Mouse (Mus musculus): ENCODE results near the gene Eef1akmt1. TPM values are rescaled to one million over a fixed set of nuclear protein-coding genes. Genes with fewer than 3 reads are reported as not detected.

The Eef1akmt1 gene
- total and polyA plus RNA-seq, 3 experiments: 32.4 to 34.0 (median 33.8) TPM

- no peaks in the 10 kb centered on the region for H3K79me2 ChIP-seq (replicated peaks; ENCODE audit: control insufficient read depth, insufficient read depth, low read length)
- no peaks in the 10 kb centered on the region for H3K36me3 ChIP-seq (ENCODE audit: control insufficient read depth, insufficient read depth, low read length)
- no peaks in the 10 kb centered on the region for H3K4me1 ChIP-seq (ENCODE audit: control insufficient read depth, insufficient read depth, low read length)
- 82% methylated on average over 3 of the region's 3 CpGs for WGBS
- intact Hi-C loops (cut with DNase I): no loop called here
- H3K9ac ChIP-seq (ENCODE audit: low read depth, low read length): no peak overlapping the region
- H3K27me3 ChIP-seq (ENCODE audit: control insufficient read depth, insufficient read depth, low read length): no peaks in the 10 kb centered on the region
- TF ChIP-seq EP300 (IDR thresholded peaks at IDR 0.05; ENCODE audit: insufficient read depth, low read depth, low read length) (no peak), CTCF (IDR thresholded peaks at IDR 0.05) (no peak), POLR2A (IDR thresholded peaks at IDR 0.05; ENCODE audit: insufficient read depth, low read depth, low read length) (no peak)
- no peak for DNase-seq
- H3K27ac ChIP-seq: no peak overlapping the region
- H3K4me3 ChIP-seq: no peak overlapping the region
Measured at GRCm38 (mm10) chr14:57591830-57592229, 20.4 kb upstream of the Eef1akmt1 start.

- Histone ChIP-seq H3K79me2 (replicated peaks; ENCODE audit: control insufficient read depth, insufficient read depth, low read length) (no peaks in the 10 kb centered on the region), H3K4me3 (no peak overlapping the region), H3K27ac (no peak overlapping the region), H3K36me3 (ENCODE audit: control insufficient read depth, insufficient read depth, low read length) (no peaks in the 10 kb centered on the region), H3K9ac (ENCODE audit: low read depth, low read length) (no peak overlapping the region), H3K4me1 (ENCODE audit: control insufficient read depth, insufficient read depth, low read length) (peaks cover 1% of the 10 kb centered on the region), H3K27me3 (ENCODE audit: control insufficient read depth, insufficient read depth, low read length) (no peaks in the 10 kb centered on the region)
- TF ChIP-seq POLR2A (IDR thresholded peaks at IDR 0.05; ENCODE audit: insufficient read depth, low read depth, low read length): no peak
- TF ChIP-seq CTCF (IDR thresholded peaks at IDR 0.05): no peak
- no peak for TF ChIP-seq EP300 (IDR thresholded peaks at IDR 0.05; ENCODE audit: insufficient read depth, low read depth, low read length)
- intact Hi-C loops (cut with DNase I): no loop called here
- no peak for DNase-seq
- WGBS: 80% methylated on average over 2 of the region's 2 CpGs
Measured at GRCm38 (mm10) chr14:57576364-57577060, 5.1 kb upstream of the Eef1akmt1 start.

GRCm38 (mm10) chr14:57574792-57575587, 3.6 kb upstream of the Eef1akmt1 start:
- H3K27me3 ChIP-seq (ENCODE audit: control insufficient read depth, insufficient read depth, low read length): no peaks in the 10 kb centered on the region
- peaks cover 1% of the 10 kb centered on the region for H3K4me1 ChIP-seq (ENCODE audit: control insufficient read depth, insufficient read depth, low read length)
- no peak for DNase-seq
- 66% methylated on average over 6 of the region's 6 CpGs for WGBS
- intact Hi-C loops (cut with DNase I): no loop called here
- TF ChIP-seq POLR2A (IDR thresholded peaks at IDR 0.05; ENCODE audit: insufficient read depth, low read depth, low read length): no peak
- TF ChIP-seq CTCF (IDR thresholded peaks at IDR 0.05): no peak
- no peak for TF ChIP-seq EP300 (IDR thresholded peaks at IDR 0.05; ENCODE audit: insufficient read depth, low read depth, low read length)
- no peaks in the 10 kb centered on the region for H3K36me3 ChIP-seq (ENCODE audit: control insufficient read depth, insufficient read depth, low read length)
- no peak overlapping the region for H3K27ac ChIP-seq
- no peaks in the 10 kb centered on the region for H3K79me2 ChIP-seq (replicated peaks; ENCODE audit: control insufficient read depth, insufficient read depth, low read length)
- H3K9ac ChIP-seq (ENCODE audit: low read depth, low read length): no peak overlapping the region
- H3K4me3 ChIP-seq: no peak overlapping the region

- Histone ChIP-seq H3K27ac (no peak overlapping the region), H3K4me3 (no peak overlapping the region), H3K9ac (ENCODE audit: low read depth, low read length) (no peak overlapping the region), H3K4me1 (ENCODE audit: control insufficient read depth, insufficient read depth, low read length) (no peaks in the 10 kb centered on the region), H3K79me2 (replicated peaks; ENCODE audit: control insufficient read depth, insufficient read depth, low read length) (no peaks in the 10 kb centered on the region), H3K36me3 (ENCODE audit: control insufficient read depth, insufficient read depth, low read length) (no peaks in the 10 kb centered on the region), H3K27me3 (ENCODE audit: control insufficient read depth, insufficient read depth, low read length) (no peaks in the 10 kb centered on the region)
- WGBS: 85% methylated on average over 6 of the region's 6 CpGs
- intact Hi-C loops (cut with DNase I): no loop called here
- no peak for DNase-seq
- no peak for TF ChIP-seq CTCF (IDR thresholded peaks at IDR 0.05)
Measured at GRCm38 (mm10) chr14:57565626-57566025, 5.8 kb downstream of the Eef1akmt1 start.

- Histone ChIP-seq H3K27ac (no peak overlapping the region), H3K27me3 (ENCODE audit: control insufficient read depth, insufficient read depth, low read length) (no peaks in the 10 kb centered on the region), H3K79me2 (replicated peaks; ENCODE audit: control insufficient read depth, insufficient read depth, low read length) (no peaks in the 10 kb centered on the region), H3K4me3 (no peak overlapping the region), H3K4me1 (ENCODE audit: control insufficient read depth, insufficient read depth, low read length) (no peaks in the 10 kb centered on the region), H3K9ac (ENCODE audit: low read depth, low read length) (no peak overlapping the region), H3K36me3 (ENCODE audit: control insufficient read depth, insufficient read depth, low read length) (no peaks in the 10 kb centered on the region)
- intact Hi-C loops (cut with DNase I): no loop called here
- DNase-seq: no peak
- WGBS: 100% methylated on average over 1 of the region's 1 CpGs
- TF ChIP-seq POLR2A (IDR thresholded peaks at IDR 0.05; ENCODE audit: insufficient read depth, low read depth, low read length): no peak
- TF ChIP-seq CTCF (IDR thresholded peaks at IDR 0.05): no peak
- no peak for TF ChIP-seq EP300 (IDR thresholded peaks at IDR 0.05; ENCODE audit: insufficient read depth, low read depth, low read length)
Measured at GRCm38 (mm10) chr14:57556922-57557321, 14.5 kb downstream of the Eef1akmt1 start.

- Histone ChIP-seq H3K79me2 (replicated peaks; ENCODE audit: control insufficient read depth, insufficient read depth, low read length) (no peaks in the 10 kb centered on the region), H3K36me3 (ENCODE audit: control insufficient read depth, insufficient read depth, low read length) (no peaks in the 10 kb centered on the region), H3K4me1 (ENCODE audit: control insufficient read depth, insufficient read depth, low read length) (no peaks in the 10 kb centered on the region), H3K27ac (no peak overlapping the region), H3K27me3 (ENCODE audit: control insufficient read depth, insufficient read depth, low read length) (no peaks in the 10 kb centered on the region), H3K9ac (ENCODE audit: low read depth, low read length) (no peak overlapping the region), H3K4me3 (no peak overlapping the region)
- intact Hi-C loops (cut with DNase I): no loop called here
- no peak for DNase-seq
- TF ChIP-seq EP300 (IDR thresholded peaks at IDR 0.05; ENCODE audit: insufficient read depth, low read depth, low read length) (no peak), POLR2A (IDR thresholded peaks at IDR 0.05; ENCODE audit: insufficient read depth, low read depth, low read length) (no peak), CTCF (IDR thresholded peaks at IDR 0.05) (no peak)
- WGBS: 85% methylated on average over 7 of the region's 7 CpGs
Measured at GRCm38 (mm10) chr14:57555471-57556070, 15.8 kb downstream of the Eef1akmt1 start.

Data from heart, adult 2 months (tissue).